Mouse (Mus musculus): ENCODE data around the gene Nadk. TPM values are rescaled to one million over a fixed set of nuclear protein-coding genes. Genes with fewer than 3 reads are reported as not detected.

The Nadk gene
- polyA plus RNA-seq, 1 experiment = 75.3 TPM

DNA sequence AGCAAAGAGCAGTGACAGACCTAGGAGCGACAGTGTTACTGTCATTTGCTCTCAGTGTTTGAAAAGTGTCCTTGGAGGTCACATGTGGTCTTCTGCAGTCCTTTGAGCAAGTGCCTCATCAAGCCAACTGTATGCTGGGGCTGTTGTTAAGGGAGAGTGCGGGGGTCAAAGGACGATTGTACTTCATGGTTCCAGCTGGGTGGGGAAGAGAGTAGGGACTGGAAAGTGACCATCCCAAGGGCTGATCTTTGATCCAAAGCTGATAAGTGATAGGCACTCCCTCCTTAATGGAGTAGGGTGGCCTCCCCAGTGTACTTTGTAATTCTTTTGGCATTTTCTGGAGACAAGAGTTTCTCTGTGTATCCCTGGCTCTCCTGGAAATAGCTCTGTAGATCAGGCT lies 49.7 kb downstream of the Nadk start:
- H3K27me3 ChIP-seq (ENCODE audit: control insufficient read depth, insufficient read depth, low read length) = no peaks in the 10 kb centered on the region
- 92% methylated on average over 3 of the region's 3 CpGs for WGBS
- H3K4me3 ChIP-seq (ENCODE audit: extremely low read depth, insufficient read depth, insufficient read length) = no peak overlapping the region
- H3K27ac ChIP-seq (ENCODE audit: insufficient read depth, low read length) = no peak overlapping the region
- DNase-seq (ENCODE audit: low read depth in 1 of 2, low spot score in 2 of 2) = no peak
- no peaks in the 10 kb centered on the region for H3K4me1 ChIP-seq (ENCODE audit: control insufficient read depth, insufficient read depth, insufficient read length)
- peaks cover 10% of the 10 kb centered on the region; the same call in 1 of the 2 replicates for H3K36me3 ChIP-seq (ENCODE audit: control insufficient read depth, insufficient read depth, low read length)
- TF ChIP-seq POLR2A (IDR thresholded peaks at IDR 0.05; ENCODE audit: low read depth, low read length) (no peak), CTCF (IDR thresholded peaks at IDR 0.05; ENCODE audit: extremely low read depth, insufficient read depth, insufficient read length, insufficient replicate concordance) (no peak)

DNA sequence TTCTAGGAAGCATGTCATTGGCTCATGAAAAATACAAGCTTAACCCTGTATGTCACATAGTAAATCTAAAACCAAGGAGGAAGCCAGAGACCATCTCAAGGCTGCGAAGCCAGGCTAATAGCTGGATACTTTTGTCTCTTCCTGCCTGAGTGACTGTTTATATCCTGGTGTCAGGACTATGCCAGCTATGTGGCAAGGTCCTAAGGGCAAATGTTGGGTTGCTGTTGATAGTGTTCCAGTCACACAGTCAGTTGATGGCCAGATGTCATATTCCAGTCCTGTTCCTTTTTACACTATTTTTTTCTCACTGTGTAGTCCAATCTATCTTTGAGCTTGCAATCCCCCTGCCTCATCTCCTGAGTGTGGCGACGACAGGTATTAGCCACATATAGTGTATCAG lies 51.1 kb downstream of the Nadk start:
- TF ChIP-seq CTCF (IDR thresholded peaks at IDR 0.05; ENCODE audit: extremely low read depth, insufficient read depth, insufficient read length, insufficient replicate concordance) = no peak
- TF ChIP-seq POLR2A (IDR thresholded peaks at IDR 0.05; ENCODE audit: low read depth, low read length) = no peak
- Histone ChIP-seq H3K4me3 (ENCODE audit: extremely low read depth, insufficient read depth, insufficient read length) (no peak overlapping the region), H3K4me1 (ENCODE audit: control insufficient read depth, insufficient read depth, insufficient read length) (no peaks in the 10 kb centered on the region), H3K36me3 (ENCODE audit: control insufficient read depth, insufficient read depth, low read length) (peaks cover 15% of the 10 kb centered on the region), H3K27ac (ENCODE audit: insufficient read depth, low read length) (no peak overlapping the region), H3K27me3 (ENCODE audit: control insufficient read depth, insufficient read depth, low read length) (no peaks in the 10 kb centered on the region)
- DNase-seq (ENCODE audit: low read depth in 1 of 2, low spot score in 2 of 2) = no peak
- WGBS = 97% methylated on average over 3 of the region's 3 CpGs

DNA sequence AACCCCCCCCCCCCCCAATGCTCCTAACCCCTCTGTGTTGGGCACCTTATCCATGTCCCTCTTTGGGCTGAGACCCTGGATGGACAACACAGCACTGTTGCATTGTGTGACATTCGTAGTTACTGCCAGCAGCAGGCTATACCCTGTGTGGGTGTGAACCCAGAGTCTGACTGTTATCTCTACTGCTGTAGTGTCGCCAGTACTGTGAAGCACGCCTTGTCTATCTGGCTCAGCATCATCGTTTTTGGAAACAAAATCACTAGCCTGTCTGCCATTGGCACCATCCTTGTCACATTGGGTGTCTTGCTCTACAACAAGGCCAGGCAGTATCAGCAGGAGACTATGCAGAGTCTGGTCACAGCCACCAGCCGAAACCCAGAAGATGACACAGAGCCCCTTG lies 56.1 kb downstream of the Nadk start:
- DNase-seq (ENCODE audit: low read depth in 1 of 2, low spot score in 2 of 2) = no peak
- TF ChIP-seq CTCF (IDR thresholded peaks at IDR 0.05; ENCODE audit: extremely low read depth, insufficient read depth, insufficient read length, insufficient replicate concordance) (no peak), POLR2A (IDR thresholded peaks at IDR 0.05; ENCODE audit: low read depth, low read length) (no peak)
- H3K27me3 ChIP-seq (ENCODE audit: control insufficient read depth, insufficient read depth, low read length) = no peaks in the 10 kb centered on the region
- 80% methylated on average over 5 of the region's 5 CpGs for WGBS
- H3K27ac ChIP-seq (ENCODE audit: insufficient read depth, low read length) = no peak overlapping the region
- H3K4me1 ChIP-seq (ENCODE audit: control insufficient read depth, insufficient read depth, insufficient read length) = no peaks in the 10 kb centered on the region
- peaks cover 22% of the 10 kb centered on the region for H3K36me3 ChIP-seq (ENCODE audit: control insufficient read depth, insufficient read depth, low read length)
- no peak overlapping the region for H3K4me3 ChIP-seq (ENCODE audit: extremely low read depth, insufficient read depth, insufficient read length)

DNA sequence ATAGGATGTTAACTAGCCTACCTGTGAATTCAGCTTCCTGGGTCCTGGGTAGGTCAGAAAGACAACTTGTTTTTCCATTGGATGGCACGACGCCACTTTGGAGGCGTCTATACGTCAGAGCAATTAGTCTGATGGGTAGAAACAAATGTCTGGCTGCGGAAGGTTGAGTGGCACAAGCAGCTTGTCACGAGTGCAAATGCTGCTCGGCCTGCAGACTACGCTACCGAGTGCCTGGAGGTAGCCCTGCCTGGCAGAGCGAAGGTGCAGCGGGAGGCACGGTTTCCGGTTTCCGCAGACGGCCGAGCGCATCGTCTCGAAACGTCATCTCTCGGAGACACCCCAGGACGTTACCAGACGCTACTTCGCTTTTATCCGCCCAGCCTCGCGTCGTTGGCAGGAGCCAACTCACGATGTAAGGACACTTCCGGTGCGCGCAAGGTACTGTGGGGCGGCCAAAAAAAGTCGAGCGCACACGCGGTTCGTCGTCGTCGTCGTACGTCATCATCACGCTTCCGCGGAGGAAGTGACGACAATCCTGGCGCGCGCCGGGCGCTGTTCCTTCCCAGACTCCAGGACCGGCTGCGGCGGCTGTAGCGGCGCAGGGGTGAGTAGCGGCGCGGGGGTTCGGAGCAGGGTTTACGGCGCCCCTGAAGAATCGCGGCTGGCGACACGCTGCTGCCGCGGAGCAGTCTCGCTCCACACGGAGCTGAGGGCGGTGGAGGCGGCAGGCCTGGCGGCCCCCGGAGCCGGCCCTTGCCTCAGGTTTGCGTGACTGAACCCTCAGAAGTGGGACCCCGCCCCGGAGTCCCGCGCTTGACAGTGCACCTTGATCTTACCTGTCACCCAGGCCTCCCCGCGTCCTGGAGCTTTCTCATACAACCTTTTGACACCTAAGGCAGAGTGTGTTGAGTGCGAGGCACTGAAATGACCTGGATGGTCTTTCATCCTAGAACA lies 62.4 kb downstream of the Nadk start, which contains the start of gene Cdk11b:
Gene Cdk11b (plus strand): TSS at position 517 of the 954 bp plus-strand sequence.
- peak; percentile 90 for TF ChIP-seq POLR2A (IDR thresholded peaks at IDR 0.05; ENCODE audit: low read depth, low read length)
- no peak for TF ChIP-seq CTCF (IDR thresholded peaks at IDR 0.05; ENCODE audit: extremely low read depth, insufficient read depth, insufficient read length, insufficient replicate concordance)
- under 1% methylated on average over 84 of the region's 84 CpGs for WGBS
- Histone ChIP-seq H3K27me3 (ENCODE audit: control insufficient read depth, insufficient read depth, low read length) (no peaks in the 10 kb centered on the region), H3K36me3 (ENCODE audit: control insufficient read depth, insufficient read depth, low read length) (peaks cover 8% of the 10 kb centered on the region), H3K4me3 (ENCODE audit: extremely low read depth, insufficient read depth, insufficient read length) (peak within 1 kb of the TSS; percentile 82), H3K4me1 (ENCODE audit: control insufficient read depth, insufficient read depth, insufficient read length) (peaks cover 4% of the 10 kb centered on the region; the same call in 1 of the 2 replicates), H3K27ac (ENCODE audit: insufficient read depth, low read length) (peak within 1 kb of the TSS; percentile 94)
- peak; percentile 94 to 99 for DNase-seq (ENCODE audit: low read depth in 1 of 2, low spot score in 2 of 2)

DNA sequence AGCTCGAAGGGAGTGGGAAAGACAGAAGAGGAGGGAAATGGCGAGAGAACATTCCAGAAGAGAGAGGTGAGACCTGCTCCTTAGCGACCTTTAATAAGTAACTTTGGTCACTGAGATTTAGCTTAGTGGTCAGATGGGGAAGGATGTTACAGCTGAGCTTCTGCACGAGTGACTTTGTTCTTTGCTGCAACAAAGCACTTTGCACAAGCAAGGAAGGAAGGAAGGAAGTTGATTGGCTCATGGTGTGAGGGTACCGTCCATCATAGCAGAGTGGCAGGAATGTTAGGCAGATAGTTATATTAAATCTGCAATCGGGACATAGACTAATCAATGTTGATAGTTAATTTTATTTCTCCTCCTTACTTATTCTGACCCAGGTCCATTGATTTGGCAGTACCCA lies 68.1 kb downstream of the Nadk start:
- H3K27ac ChIP-seq (ENCODE audit: insufficient read depth, low read length) = no peak overlapping the region
- 78% methylated on average over 6 of the region's 6 CpGs for WGBS
- H3K4me1 ChIP-seq (ENCODE audit: control insufficient read depth, insufficient read depth, insufficient read length) = peaks cover 1% of the 10 kb centered on the region; the same call in 1 of the 2 replicates
- DNase-seq (ENCODE audit: low read depth in 1 of 2, low spot score in 2 of 2) = no peak
- TF ChIP-seq CTCF (IDR thresholded peaks at IDR 0.05; ENCODE audit: extremely low read depth, insufficient read depth, insufficient read length, insufficient replicate concordance) (no peak), POLR2A (IDR thresholded peaks at IDR 0.05; ENCODE audit: low read depth, low read length) (no peak)
- H3K4me3 ChIP-seq (ENCODE audit: extremely low read depth, insufficient read depth, insufficient read length) = no peak overlapping the region
- peaks cover 35% of the 10 kb centered on the region for H3K36me3 ChIP-seq (ENCODE audit: control insufficient read depth, insufficient read depth, low read length)
- H3K27me3 ChIP-seq (ENCODE audit: control insufficient read depth, insufficient read depth, low read length) = no peaks in the 10 kb centered on the region

DNA sequence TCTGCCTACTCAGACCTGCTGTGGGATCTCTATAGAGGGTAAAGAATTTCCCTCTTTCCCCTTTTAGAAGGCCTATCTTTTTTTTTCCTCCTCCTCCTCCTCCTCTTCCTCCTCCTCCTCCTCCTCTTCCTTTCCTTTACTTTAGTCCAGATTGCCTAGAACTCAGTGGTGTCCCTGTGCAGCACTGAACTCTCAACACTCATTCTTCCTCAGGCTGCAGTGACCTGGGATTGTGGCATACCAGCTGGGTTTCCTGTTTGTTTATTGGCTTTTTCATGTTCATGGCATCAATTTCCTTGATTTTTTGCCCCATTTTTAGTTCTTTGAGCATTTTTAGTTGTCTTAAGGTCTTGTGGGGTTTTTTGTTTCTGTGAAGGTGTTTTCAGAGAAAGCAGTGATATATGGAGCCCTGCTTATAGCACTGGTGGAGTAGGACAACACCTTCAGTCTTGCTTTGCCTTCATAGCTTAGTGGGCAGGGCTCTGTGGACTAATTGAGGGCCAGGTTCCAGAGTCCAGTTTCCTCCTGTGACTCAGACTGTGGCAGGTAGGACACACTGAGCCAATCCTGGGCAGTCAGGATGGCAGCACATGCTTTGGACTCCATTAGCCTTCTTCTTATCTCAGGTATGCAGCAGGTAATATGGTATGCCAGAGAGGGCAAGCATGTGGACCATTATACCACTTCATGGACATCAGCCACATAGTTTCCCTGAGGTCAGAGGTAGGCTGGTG lies 73.8 kb downstream of the Nadk start:
- no peak overlapping the region for H3K27ac ChIP-seq (ENCODE audit: insufficient read depth, low read length)
- H3K27me3 ChIP-seq (ENCODE audit: control insufficient read depth, insufficient read depth, low read length) = no peaks in the 10 kb centered on the region
- peaks cover 47% of the 10 kb centered on the region for H3K36me3 ChIP-seq (ENCODE audit: control insufficient read depth, insufficient read depth, low read length)
- no peak for DNase-seq (ENCODE audit: low read depth in 1 of 2, low spot score in 2 of 2)
- TF ChIP-seq CTCF (IDR thresholded peaks at IDR 0.05; ENCODE audit: extremely low read depth, insufficient read depth, insufficient read length, insufficient replicate concordance) (no peak), POLR2A (IDR thresholded peaks at IDR 0.05; ENCODE audit: low read depth, low read length) (no peak)
- no peaks in the 10 kb centered on the region for H3K4me1 ChIP-seq (ENCODE audit: control insufficient read depth, insufficient read depth, insufficient read length)
- no peak overlapping the region for H3K4me3 ChIP-seq (ENCODE audit: extremely low read depth, insufficient read depth, insufficient read length)

Other genes with a start within 250 kb of the Nadk start
- 2.9 and 3.0 TPM in 2 replicates for gene Prkcz, start 201.0 kb upstream of the Nadk start, polyA plus RNA-seq (2012; rRNA removed)
- 0.02 and 0.22 TPM in 2 replicates for gene Gabrd, start 164.3 kb upstream of the Nadk start, polyA plus RNA-seq (2012; rRNA removed)
- gene Cfap74, start 153.2 kb upstream of the Nadk start, polyA plus RNA-seq (2012; rRNA removed) = 0.13 and 0.72 TPM in 2 replicates
- 0.26 and 0.28 TPM in 2 replicates for gene Tmem52, start 93.3 kb upstream of the Nadk start, polyA plus RNA-seq (2012; rRNA removed)
- 325 and 341 TPM in 2 replicates for gene Gnb1, start 71.0 kb upstream of the Nadk start, polyA plus RNA-seq (2012; rRNA removed)
- gene Slc35e2, start 39.0 kb downstream of the Nadk start, polyA plus RNA-seq (2012; rRNA removed) = 6.2 and 7.1 TPM in 2 replicates
- gene Cdk11b, start 62.5 kb downstream of the Nadk start, polyA plus RNA-seq (2012; rRNA removed) = 25.8 and 27.8 TPM in 2 replicates
- gene Gm10563, start 83.0 kb downstream of the Nadk start, polyA plus RNA-seq (2012; rRNA removed) = not detected in 2 replicates
- gene Mmp23, start 91.0 kb downstream of the Nadk start, polyA plus RNA-seq (2012; rRNA removed) = 57.2 and 83.5 TPM in 2 replicates
- 56.8 and 67.4 TPM in 2 replicates for gene Mib2, start 106.8 kb downstream of the Nadk start, polyA plus RNA-seq (2012; rRNA removed)
- gene Fndc10, start 132.0 kb downstream of the Nadk start, polyA plus RNA-seq (2012; rRNA removed) = 8.8 and 12.7 TPM in 2 replicates
- gene Ssu72, start 142.4 kb downstream of the Nadk start, polyA plus RNA-seq (2012; rRNA removed) = 82.4 and 117 TPM in 2 replicates
- gene Tmem240, start 172.4 kb downstream of the Nadk start, polyA plus RNA-seq (2012; rRNA removed) = 1.6 and 1.9 TPM in 2 replicates
- gene Atad3a, start 198.7 kb downstream of the Nadk start, polyA plus RNA-seq (2012; rRNA removed) = 59.9 and 91.6 TPM in 2 replicates
- 21.5 and 24.3 TPM in 2 replicates for gene Vwa1, start 212.3 kb downstream of the Nadk start, polyA plus RNA-seq (2012; rRNA removed)
- 0.06 and 0.16 TPM in 2 replicates for gene Tmem88b, start 223.5 kb downstream of the Nadk start, polyA plus RNA-seq (2012; rRNA removed)
- 0.25 and 0.49 TPM in 2 replicates for gene Ankrd65, start 228.1 kb downstream of the Nadk start, polyA plus RNA-seq (2012; rRNA removed)
- 23.3 and 31.4 TPM in 2 replicates for gene Mrpl20, start 240.5 kb downstream of the Nadk start, polyA plus RNA-seq (2012; rRNA removed)